Mouse (Mus musculus): ENCODE data around the gene Simc1. TPM values are rescaled to one million over a fixed set of nuclear protein-coding genes. Genes with fewer than 3 reads are reported as not detected.

The Simc1 gene
- total RNA-seq, 1 experiment from 2014 or later = 9.1 TPM

DNA sequence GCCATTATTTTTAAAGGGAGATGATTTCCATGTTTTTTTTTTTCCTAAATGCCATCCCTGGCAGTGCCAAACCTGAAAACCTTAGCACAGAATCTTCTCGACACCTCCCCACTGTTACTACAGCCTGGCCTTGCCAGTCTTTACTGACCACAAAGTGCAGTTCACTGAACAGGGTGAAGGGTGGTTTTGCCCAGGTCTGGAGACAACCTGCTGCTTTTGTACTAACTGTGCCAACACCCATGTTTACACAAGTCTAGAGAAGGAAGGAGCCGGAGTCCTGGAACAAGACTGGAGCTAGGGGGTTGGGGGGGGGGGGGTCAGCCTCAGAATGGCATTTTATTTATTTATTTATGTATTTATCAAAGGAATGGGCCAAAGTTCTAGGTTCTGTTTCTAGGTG, 77.8 kb downstream of the Simc1 start:
- no peak for ATAC-seq (replicated peaks; ENCODE audit: low read depth, poor library complexity, severe bottlenecking)

DNA sequence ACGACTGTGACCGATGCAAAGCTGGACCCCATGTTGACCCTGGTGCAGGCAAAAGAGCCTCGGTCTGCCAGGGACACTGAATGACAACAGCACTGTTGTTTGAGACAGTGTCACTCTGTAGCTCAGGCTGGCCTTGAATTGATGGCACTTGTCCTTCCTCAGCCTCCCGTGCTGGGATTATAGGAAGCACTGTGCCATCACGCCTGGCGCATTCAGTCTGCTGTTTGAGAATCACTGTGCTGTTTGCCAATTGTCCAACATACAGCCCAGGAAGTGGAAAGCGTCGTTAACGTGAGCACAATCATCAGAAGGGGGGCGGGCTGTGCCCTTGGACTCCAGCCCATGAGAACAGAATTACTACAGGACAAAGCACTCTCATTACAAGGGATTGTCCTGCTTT, 78.5 kb downstream of the Simc1 start:
- ATAC-seq (replicated peaks; ENCODE audit: low read depth, poor library complexity, severe bottlenecking) = no peak

DNA sequence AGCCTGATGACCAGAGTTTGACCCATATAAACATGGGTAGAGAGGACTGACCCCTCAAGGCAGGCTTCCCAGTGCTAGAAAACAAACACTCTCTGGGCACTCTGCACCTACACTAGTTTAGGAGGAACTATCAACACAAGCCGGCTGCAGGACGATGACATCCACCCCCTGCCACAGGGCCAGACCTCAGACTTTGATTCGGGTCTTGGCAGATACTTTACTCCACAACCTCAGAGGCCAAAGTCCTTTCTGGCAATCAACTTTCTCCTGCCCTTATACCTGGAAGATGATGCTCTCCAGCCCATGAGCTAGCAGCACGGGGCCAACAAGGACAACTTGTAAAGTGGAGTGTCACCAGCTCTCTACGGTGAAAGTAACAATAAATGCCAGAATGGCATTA, 79.3 kb downstream of the Simc1 start:
- ATAC-seq (replicated peaks; ENCODE audit: low read depth, poor library complexity, severe bottlenecking) = no peak

DNA sequence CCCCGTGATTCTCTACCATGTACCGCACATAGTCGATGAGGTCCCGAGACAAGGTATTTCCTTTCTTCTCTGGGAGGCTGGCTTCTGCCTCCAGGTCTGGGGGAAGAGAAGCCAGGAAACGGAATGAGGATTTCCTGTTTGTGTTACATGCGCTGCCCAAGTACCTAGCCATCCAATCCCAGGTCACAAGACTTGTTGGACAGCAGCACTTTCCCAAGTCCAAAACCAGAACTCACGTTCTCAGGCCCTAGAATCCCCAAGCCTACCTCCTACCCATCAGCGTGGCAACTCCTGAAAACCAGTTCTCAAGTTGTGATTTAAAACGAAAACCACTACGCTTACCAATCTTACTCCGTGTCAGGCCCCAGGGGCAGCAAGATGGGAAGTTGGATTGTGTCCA, 82.3 kb downstream of the Simc1 start:
- ATAC-seq (replicated peaks; ENCODE audit: low read depth, poor library complexity, severe bottlenecking) = no peak

DNA sequence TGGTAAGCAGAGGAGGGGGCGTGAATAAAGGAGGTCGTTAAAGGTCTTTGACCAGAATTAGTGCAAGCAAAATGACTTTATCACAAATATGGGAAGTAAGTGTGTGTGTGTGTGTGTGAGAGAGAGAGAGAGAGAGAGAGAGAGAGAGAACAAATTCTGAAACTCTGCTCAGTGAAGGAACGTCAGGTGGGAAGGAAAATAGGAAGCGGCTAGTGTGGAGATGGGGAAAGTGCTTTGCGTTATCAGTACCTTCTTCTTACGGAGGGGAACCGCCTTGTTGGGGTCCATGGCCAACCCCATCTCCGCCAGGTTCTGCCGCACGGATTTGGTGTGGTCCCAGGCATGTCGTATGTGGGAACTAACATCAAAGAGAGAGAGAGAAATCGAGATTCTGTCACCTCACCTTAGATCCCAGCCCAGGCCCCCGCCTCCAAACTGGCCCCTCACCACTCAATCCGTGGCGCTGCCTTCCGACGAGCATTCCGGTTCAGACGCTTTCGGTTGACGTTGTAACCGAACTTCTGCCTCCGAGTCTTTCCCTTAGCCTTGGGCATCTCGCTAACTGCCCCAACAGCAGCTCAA, 85.9 kb downstream of the Simc1 start:
- peak; percentile 23; the same call in 1 of the 2 replicates for ATAC-seq (replicated peaks; ENCODE audit: low read depth, poor library complexity, severe bottlenecking)

DNA sequence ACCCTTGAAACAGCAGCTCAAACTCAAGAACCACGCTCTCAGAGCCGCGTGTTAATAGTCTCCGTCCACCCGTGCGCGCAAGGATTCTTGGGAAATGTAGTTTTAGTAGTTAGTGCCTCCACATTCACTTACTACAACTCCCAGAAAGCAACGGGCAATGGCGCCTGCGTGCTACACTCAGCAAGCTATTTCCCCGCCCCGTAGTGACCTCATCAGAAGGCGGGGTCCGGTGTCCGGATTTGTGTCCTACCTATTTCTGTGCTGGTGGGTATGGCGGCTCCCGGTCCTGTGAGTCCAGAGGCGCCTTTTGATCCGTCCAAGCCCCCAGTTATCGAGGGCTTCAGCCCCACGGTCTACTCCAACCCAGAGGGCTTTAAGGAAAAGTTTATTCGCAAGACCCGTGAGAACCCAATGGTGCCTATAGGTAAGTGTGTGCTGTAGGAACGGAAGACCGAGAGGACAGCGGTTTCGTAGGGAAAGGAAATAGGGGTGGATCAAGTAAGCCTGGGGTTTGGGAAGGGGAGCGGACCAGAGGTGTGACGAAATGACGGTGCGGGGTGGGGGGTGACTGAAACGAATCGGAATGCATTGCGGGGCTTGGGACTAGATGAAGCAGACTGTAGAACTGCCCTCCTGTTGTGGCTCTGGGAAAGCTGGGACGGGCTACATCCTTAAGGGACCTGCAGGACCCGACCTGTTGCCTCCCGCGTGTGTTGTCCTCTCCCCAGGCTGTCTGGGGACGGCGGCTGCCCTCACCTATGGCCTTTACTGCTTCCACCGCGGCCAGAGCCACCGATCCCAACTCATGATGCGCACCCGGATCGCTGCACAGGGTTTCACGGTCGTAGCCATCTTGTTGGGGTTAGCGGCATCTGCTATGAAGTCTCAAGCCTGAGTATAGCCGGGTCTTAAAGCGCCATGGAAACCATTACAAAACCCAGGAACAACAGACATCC, 86.7 kb downstream of the Simc1 start, which contains the start of the genes Nop16 and Higd2a:
Gene Nop16 (minus strand): TSS at position 95 of the 956 bp plus-strand sequence.
Gene Higd2a (plus strand): TSS at position 212 of the 956 bp plus-strand sequence.
- ATAC-seq (replicated peaks; ENCODE audit: low read depth, poor library complexity, severe bottlenecking) = peak; percentile 92

DNA sequence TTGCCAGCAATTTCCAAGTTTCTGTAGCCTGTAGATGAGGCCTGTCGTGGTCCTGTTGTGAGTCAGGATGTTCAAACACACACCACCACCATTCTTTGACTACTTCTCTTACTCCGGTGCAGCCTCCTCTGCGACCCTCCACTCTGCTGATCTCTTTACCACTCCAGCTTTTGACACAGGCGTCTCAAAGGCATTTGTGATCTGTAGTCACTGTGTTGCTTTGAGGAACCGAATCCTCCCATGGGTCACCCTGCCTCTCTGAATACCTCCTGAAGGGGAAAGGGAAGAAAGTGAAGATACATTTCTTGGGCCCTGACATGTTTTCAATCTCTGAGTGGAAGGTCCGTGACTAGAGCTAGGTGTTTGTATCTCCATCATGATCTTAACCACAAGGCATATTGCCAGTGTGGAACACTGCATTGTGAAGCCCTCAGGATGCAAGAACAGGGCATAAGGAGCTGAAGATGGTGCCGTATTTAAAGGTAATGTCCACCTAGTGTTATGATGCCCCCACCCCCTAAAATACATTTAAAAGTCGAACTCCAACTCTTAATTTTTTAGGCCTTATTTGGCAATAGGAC, 88.3 kb downstream of the Simc1 start:
- no peak for ATAC-seq (replicated peaks; ENCODE audit: low read depth, poor library complexity, severe bottlenecking)

DNA sequence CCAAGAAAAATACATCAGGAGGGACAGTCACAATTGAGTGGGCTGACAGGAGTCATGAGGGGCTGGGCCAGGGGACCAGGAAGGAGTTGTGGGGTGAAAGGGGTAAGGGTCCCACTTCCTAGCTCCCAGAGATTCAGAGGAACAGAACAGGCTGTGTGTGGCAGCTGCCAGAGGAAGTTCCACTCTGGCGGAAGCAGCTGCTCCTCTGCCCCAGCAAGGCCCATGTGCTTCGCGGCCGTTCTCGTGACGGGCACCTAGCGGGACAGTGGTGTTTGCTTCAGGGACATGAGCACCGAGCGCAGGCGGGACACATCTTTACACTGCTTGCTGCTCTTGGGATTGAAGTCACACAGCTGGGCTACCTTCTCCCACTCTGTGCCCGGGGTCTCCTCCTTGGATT, 90.0 kb downstream of the Simc1 start:
- no peak for ATAC-seq (replicated peaks; ENCODE audit: low read depth, poor library complexity, severe bottlenecking)

DNA sequence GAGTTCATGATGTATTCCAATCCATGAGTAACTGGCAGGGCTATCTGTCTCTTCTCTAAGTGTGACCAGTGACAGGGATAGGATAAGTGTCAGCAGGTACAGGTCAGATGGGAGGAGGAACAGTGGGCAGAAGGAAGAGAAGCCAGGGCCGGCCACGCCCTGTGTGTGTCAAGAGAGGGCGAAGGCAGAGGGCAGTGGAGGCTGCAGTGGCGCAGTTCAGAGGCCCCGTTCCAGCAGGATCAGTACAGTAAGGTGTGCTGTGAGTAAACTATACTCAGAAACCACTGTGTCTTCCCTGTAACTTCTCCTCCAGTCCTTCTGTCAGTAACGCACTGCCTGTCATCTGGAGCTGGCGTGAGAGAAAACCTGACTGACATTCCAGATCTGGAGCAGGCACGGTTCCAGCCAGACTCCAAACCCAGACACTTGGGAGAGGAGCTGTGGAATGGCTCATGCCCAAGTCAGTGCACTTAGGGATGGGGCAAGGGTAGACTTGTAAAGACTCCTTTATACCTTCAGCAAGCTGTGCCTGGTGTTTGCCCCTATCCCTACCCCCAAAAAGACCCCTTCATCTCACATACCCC, 92.6 kb downstream of the Simc1 start:
- ATAC-seq (replicated peaks; ENCODE audit: low read depth, poor library complexity, severe bottlenecking) = no peak

DNA sequence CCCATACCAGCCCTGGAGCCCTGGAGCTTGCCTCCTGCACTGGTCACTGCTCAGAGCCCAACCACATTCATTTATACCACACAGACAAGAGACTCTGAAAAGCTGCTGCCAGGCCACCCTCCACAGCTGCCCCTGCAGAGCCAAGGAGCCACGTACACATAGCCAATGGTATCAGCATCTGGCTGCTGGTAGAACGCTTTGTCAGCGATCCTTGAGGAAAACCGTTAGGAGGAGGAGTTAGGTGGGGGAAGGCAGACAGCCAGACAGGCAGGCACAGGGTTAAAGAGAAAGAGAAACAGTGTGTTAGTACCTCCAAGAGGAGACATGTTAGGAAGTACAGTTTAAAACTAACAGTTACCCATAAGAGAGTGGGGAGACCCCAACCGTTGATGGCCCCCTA, 93.3 kb downstream of the Simc1 start:
- ATAC-seq (replicated peaks; ENCODE audit: low read depth, poor library complexity, severe bottlenecking) = no peak

DNA sequence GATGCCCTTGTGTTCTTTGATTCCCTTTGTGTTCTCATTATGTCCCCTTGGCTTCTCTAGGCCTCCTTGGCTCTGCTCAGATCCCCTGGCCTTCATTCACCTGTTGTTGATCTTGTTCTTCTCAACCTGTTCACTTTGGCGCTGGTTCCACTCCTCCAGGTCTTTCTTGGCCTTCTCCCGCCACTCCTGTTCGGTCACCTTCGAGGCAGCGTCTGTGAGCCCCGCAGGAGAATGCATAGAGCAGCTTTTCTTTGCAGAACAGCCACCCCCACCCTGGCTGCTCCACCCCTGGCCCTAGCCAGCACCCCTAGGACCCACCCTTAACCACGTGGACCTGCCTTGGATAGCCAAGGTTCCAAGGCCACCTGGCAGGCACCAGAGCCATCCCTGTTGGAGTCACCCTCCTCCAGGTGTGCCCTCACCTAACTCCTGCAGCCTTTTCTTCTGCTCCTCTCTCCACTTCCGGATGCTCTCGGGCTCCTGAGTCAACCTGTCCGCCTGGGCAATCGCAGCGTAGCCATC, 95.1 kb downstream of the Simc1 start:
- no peak for ATAC-seq (replicated peaks; ENCODE audit: low read depth, poor library complexity, severe bottlenecking)

Other genes with a start within 250 kb of the Simc1 start
- gene Cplx2, start 132.4 kb upstream of the Simc1 start, total RNA-seq (2017) = 1.4 and 2.1 TPM in 2 replicates
- 40.0 and 46.4 TPM in 2 replicates for gene Thoc3, start 34.9 kb upstream of the Simc1 start, total RNA-seq (2017)
- 16.2 and 28.2 TPM in 2 replicates for gene 4833439L19Rik, start 61.7 kb downstream of the Simc1 start, total RNA-seq (2017)
- 7.9 and 13.7 TPM in 2 replicates for gene Arl10, start 71.2 kb downstream of the Simc1 start, total RNA-seq (2017)
- 51.0 and 70.5 TPM in 2 replicates for gene Nop16, start 86.3 kb downstream of the Simc1 start, total RNA-seq (2017)
- gene Higd2a, start 86.4 kb downstream of the Simc1 start, total RNA-seq (2017) = 45.8 and 52.8 TPM in 2 replicates
- gene Cltb, start 107.6 kb downstream of the Simc1 start, total RNA-seq (2017) = 13.4 and 23.5 TPM in 2 replicates
- 35.5 and 63.5 TPM in 2 replicates for gene Faf2, start 118.0 kb downstream of the Simc1 start, total RNA-seq (2017)
- gene Rnf44, start 190.1 kb downstream of the Simc1 start, total RNA-seq (2017) = 25.4 and 27.6 TPM in 2 replicates
- gene Cdhr2, start 197.7 kb downstream of the Simc1 start, total RNA-seq (2017) = not detected in 2 replicates
- gene Gprin1, start 246.1 kb downstream of the Simc1 start, total RNA-seq (2017) = not detected in 2 replicates

Data from common myeloid progenitor, adult 5-6 weeks (primary cell).